Mouse (Mus musculus): ENCODE results near the gene Slc29a4. TPM values are rescaled to one million over a fixed set of nuclear protein-coding genes. Genes with fewer than 3 reads are reported as not detected.

Slc29a4 gene
- total RNA-seq, 1 experiment from 2014 or later: not detected

GRCm38 (mm10) chr5:142694627-142695340 is 2.5 kb downstream of the Slc29a4 start:
- peak; percentile 76 for ATAC-seq (replicated peaks; ENCODE audit: low read depth, poor library complexity, severe bottlenecking)

- ATAC-seq (replicated peaks; ENCODE audit: low read depth, poor library complexity, severe bottlenecking): no peak
These were observed 3.9 kb downstream of the Slc29a4 start for GRCm38 (mm10) chr5:142696258-142696657.

GRCm38 (mm10) chr5:142696865-142697264 is 4.6 kb downstream of the Slc29a4 start:
- ATAC-seq (replicated peaks; ENCODE audit: low read depth, poor library complexity, severe bottlenecking): no peak

GRCm38 (mm10) chr5:142697742-142698141 is 5.4 kb downstream of the Slc29a4 start:
- ATAC-seq (replicated peaks; ENCODE audit: low read depth, poor library complexity, severe bottlenecking): no peak

DNA sequence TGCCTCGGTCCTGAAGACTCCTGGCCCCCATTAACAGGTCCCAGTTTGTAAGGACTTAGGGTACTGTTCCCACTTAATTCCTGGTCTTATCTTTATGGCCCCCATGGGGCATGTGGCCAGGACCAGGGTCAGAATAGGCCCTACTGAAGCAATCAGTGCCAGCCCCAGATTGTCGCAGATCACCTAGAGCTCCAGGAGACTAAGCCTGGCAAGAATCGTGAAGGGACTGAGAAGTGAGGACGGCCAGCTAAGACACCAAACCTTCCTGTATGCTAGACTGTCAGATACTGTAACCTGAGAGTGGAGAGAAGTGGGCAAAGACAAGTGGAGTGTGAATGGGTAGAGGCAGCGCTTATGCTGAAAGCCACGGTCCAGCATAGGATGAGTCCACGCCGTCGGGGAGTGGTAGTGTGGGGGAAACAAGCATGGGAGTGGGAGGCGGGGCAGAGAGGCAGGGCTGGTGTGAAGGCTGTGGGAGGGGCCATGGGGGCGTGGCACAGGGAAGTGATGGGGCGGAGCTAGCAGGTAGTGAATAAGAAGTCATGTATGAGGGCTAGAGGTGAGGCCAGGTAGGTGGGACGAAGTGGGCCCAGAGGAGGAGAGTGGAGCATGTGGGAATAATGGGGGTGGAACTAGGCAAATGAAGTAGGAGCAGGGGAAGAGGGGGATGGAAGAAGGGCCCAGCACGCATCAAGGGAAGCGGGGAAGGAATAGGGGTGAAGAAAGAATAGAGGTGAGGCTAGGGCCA is 8.7 kb downstream of the Slc29a4 start:
- peak; percentile 19; the same call in 1 of the 2 replicates for ATAC-seq (replicated peaks; ENCODE audit: low read depth, poor library complexity, severe bottlenecking)

DNA sequence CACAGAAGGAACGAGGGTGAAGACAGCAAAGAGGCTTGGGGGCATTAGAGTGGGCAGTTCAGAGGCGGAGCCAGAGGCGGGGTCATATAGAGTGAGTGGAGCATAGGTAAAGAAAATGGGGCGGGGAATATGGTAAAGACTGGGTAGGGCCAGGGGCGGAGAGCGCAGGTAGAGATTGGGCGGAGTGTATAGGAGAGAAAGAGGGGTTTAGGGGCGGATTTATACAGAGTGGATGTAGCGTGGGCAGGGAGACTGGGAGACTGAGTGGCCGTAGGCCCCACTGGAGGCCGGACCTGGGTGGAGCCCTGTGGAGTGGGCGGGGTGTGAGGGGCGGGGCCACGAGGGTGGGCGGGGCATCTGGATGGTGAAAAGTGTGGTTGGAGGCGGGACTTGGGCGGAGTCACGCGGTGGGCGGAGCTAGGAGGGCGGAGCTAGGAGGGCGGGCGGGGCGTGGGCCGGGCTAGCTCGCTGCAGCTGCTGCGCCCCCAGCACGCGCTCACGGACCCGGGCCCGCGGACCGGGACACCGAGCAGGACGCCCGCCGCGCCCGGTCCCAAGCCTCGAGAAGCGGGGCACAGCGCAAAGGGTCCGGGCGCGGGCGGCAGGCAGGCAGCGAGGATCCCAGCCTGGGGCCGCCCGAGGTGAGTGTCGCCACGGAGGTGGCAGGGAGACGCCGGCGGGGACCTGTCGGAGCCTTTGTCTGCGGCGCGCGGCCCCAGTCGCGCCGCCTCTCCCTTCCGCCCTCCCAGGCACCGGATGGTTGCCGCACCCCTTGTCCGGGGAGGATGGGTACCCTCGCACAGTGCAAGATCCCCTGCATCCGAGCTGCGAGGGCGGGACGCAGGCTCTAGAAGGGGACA is 9.6 kb downstream of the Slc29a4 start:
- ATAC-seq (replicated peaks; ENCODE audit: low read depth, poor library complexity, severe bottlenecking): peak; percentile 70

GRCm38 (mm10) chr5:142702511-142703138 is 10.3 kb downstream of the Slc29a4 start:
- ATAC-seq (replicated peaks; ENCODE audit: low read depth, poor library complexity, severe bottlenecking): no peak

- no peak for ATAC-seq (replicated peaks; ENCODE audit: low read depth, poor library complexity, severe bottlenecking)
These were observed 11.3 kb downstream of the Slc29a4 start for GRCm38 (mm10) chr5:142703569-142703968.

- ATAC-seq (replicated peaks; ENCODE audit: low read depth, poor library complexity, severe bottlenecking): no peak
These were observed 15.4 kb downstream of the Slc29a4 start for GRCm38 (mm10) chr5:142707709-142708108.

DNA sequence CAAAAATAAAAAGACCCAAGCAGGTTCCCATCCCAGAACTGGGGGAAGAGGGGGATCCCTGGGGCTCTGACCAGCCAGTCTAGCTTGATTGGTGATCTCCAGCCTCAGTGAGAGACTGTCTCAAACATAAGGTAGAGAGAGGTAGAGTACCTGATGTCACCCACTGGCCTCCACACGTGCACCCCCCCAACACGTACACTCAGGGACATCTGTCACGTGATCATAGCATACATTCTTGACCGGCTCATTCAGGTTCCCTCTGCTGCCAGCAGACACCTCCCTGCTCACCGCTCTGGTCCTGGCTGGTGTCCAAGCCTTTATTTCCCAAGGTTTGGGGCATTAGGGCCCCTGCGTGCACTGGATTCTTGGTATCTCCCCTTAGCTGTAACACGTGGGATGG is 17.1 kb downstream of the Slc29a4 start:
- ATAC-seq (replicated peaks; ENCODE audit: low read depth, poor library complexity, severe bottlenecking): no peak

DNA sequence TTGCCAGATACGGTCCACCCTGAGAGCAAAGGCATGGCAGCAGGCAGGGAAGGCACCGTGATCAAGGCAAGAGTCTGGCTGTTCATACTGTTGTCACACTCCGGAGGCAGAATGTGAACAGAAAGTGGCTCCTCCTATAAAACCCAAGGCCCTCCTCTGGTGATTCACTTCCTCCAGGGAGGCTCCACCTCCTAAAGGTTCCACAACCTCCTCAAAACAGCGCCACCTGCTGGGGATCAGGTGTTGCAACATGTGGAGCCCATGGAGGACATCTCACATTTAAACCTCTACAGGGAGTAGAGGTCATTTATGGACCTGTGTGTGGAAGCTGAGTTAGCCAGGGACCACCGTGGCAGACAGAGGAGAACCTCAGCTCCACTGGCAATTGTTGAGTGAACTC is 20.1 kb downstream of the Slc29a4 start:
- ATAC-seq (replicated peaks; ENCODE audit: low read depth, poor library complexity, severe bottlenecking): no peak

DNA sequence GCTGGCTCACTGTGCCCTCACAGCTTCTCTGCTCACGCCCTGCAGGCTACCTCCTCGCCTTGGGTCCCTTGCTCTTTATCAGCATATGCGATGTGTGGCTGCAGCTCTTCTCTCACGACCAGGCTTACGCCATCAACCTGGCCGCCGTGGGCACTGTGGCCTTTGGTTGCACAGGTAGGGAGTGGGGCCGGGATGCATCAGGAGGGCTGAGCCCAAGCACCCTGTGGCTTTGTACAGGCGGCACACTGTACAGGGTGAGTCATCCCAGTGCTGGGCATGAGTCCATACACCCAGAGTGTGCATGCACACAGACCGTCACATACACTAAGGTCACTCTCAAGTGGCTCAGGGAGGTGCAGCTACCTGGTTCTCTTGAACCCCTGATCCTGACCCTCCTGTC is 21.7 kb downstream of the Slc29a4 start:
- no peak for ATAC-seq (replicated peaks; ENCODE audit: low read depth, poor library complexity, severe bottlenecking)

- ATAC-seq (replicated peaks; ENCODE audit: low read depth, poor library complexity, severe bottlenecking): no peak
These were observed 22.7 kb downstream of the Slc29a4 start for GRCm38 (mm10) chr5:142715059-142715458.

DNA sequence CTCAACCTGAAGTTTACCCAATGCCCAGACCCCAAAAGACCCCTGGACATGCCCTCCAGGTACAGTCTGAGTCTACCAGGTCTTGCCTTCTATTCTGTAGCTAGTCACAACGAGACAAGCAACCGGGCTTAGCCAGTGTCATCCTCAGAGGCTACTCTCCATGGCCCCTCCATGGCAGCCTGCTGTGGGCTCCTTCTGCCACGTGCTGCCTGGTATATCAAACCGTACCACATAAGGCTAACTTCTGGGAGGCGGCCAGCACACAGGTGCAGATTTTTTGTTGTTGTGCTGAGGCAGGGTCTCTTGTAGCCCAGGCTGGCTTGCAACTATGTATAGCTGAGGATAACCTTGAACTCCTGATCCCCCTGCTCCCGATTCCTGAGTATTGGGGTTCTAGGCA is 23.7 kb downstream of the Slc29a4 start:
- ATAC-seq (replicated peaks; ENCODE audit: low read depth, poor library complexity, severe bottlenecking): no peak

GRCm38 (mm10) chr5:142718037-142718436 is 25.7 kb downstream of the Slc29a4 start:
- ATAC-seq (replicated peaks; ENCODE audit: low read depth, poor library complexity, severe bottlenecking): peak; percentile 77

GRCm38 (mm10) chr5:142718486-142718885 is 26.2 kb downstream of the Slc29a4 start:
- no peak for ATAC-seq (replicated peaks; ENCODE audit: low read depth, poor library complexity, severe bottlenecking)

GRCm38 (mm10) chr5:142719897-142720296 is 27.6 kb downstream of the Slc29a4 start:
- no peak for ATAC-seq (replicated peaks; ENCODE audit: low read depth, poor library complexity, severe bottlenecking)

GRCm38 (mm10) chr5:142723520-142724133 is 31.3 kb downstream of the Slc29a4 start:
- ATAC-seq (replicated peaks; ENCODE audit: low read depth, poor library complexity, severe bottlenecking): peak; percentile 97

- no peak for ATAC-seq (replicated peaks; ENCODE audit: low read depth, poor library complexity, severe bottlenecking)
These were observed 32.0 kb downstream of the Slc29a4 start for GRCm38 (mm10) chr5:142724265-142724664.

- no peak for ATAC-seq (replicated peaks; ENCODE audit: low read depth, poor library complexity, severe bottlenecking)
These were observed 34.4 kb downstream of the Slc29a4 start for GRCm38 (mm10) chr5:142726748-142727147.

All from common myeloid progenitor, adult 5-6 weeks (primary cell).